Mouse (Mus musculus) layer of hippocampus, adult 2 months (tissue): ENCODE data around the gene Rpp14. TPM values are rescaled to one million over a fixed set of nuclear protein-coding genes. Genes with fewer than 3 reads are reported as not detected.

Experiments used
- DNase-seq, 2 experiments: peaks; one replicate each; pipeline ENCODE4 v3.0.0; 2022; ENCODE audit warnings: low spot score in 2 of 2
- H3K27ac ChIP-seq: fragments of 200-600 bp; 2 replicates; pipeline ENCODE4 v1.8.1; 2022
- H3K4me3 ChIP-seq: fragments of 200-600 bp; 2 replicates; pipeline ENCODE4 v1.8.1; 2022; ENCODE audit warnings: mild to moderate bottlenecking
- CTCF ChIP-seq: fragments of 200-600 bp; conservative IDR thresholded peaks from 2 replicates; pipeline ENCODE4 v1.8.1; 2022; ENCODE audit warnings: antibody characterized with exemption, mild to moderate bottlenecking, moderate library complexity
- total RNA-seq, 2 experiments: library from RNA; stranded (reverse); gene quantifications; 2 replicates each; pipeline ENCODE4 v1.2.3; 2021

Rpp14 gene
- total RNA-seq, 2 experiments from 2014 or later = 30.5 to 31.7 TPM

DNA sequence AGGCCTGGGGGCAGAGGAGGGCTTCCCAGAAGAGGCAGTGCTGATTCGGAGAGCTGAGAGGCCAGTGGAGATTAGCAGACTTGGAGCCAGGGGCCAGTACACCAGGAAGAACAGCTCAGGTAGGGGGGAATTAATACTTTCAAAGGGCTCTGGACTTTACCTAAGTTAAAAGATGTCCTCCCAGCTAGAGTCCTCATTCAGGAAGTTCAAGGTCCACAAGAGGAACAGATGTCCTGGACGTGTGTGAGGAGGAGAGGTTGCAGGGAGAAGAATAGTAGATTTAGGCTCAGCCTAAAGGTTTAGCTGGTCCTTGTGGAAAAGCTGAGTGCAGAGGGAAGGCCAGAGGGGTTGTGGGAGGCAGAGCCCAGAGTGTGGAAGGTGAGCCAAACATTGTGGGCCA lies 54.1 kb downstream of the Rpp14 start:
- DNase-seq = no peak
- no peak for TF ChIP-seq CTCF
- Histone ChIP-seq H3K4me3 (no peak overlapping the region), H3K27ac (peak overlapping the region; percentile 2; the same call in 1 of the 2 replicates)

DNA sequence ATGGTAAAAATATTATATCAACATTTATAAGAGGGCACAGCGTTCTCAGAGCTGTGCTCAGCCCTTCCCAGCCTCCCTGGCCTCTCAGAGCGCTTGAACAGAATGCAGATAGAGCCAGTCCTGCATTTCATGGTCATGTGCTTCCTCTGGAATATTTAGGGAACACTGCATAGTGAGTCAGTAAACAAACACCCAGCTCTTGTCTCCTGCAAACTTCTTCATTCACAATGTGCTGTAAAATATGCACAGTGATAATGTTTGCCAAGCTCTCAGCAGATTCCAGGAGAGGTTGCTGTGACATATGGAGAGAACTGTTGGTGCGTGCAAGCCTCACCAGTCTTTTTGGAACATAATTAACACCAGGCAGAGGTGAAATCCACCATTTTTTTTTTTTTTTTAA lies 55.0 kb downstream of the Rpp14 start:
- no peak for TF ChIP-seq CTCF
- DNase-seq = peak; percentile 52 to 76
- H3K27ac ChIP-seq = peak overlapping the region; percentile 2; the same call in 1 of the 2 replicates
- no peak overlapping the region for H3K4me3 ChIP-seq

DNA sequence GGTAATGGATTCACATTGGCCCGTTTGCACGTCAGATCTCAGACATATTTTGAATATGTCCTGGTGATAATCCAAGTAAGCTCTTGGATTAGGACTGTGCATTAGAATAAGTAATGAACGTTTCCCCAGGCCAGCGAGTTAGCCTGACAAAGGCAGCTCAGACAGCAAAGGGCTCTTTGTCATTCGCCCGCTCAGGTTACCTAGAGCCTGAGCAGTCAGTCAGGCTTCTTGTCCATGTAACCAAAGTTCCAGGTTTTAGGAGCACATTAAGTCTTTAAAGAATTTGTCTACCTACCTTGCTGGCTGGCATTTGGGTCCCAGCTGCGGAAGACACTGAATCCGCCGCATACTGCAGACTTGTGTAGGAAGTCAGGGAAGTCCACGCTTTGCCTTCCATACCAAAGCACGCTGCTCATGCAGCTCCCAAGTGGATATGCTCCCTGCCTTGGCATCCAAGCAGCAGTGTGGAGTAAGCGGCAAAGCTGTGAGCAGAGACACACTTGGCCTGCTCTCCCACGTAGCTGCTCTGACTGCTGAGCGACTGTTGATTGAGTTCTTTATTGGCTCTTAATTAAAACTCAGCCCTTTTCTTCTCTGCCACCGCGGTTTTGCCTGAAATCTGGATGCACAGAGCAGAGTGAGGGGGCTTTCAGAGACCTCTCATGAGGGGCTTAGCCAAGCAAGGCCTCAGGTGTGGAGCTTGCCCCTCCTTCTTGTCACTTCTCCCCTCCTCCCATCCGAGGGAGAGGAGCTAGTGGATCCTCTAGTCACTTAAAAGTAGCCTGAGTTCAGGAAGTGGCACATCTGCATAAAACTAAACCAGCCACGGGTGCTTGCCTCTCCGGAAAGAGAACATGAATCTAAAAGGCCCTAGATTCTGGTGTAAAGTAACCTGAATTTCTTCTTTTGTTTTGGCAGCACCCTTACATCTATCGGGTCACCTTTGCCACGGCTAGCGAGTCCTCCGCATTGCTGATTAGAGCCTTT lies 59.9 kb downstream of the Rpp14 start:
- H3K27ac ChIP-seq = no peak overlapping the region
- TF ChIP-seq CTCF = no peak
- H3K4me3 ChIP-seq = no peak overlapping the region
- DNase-seq = peak in 1 of 2 experiments; percentile 44

DNA sequence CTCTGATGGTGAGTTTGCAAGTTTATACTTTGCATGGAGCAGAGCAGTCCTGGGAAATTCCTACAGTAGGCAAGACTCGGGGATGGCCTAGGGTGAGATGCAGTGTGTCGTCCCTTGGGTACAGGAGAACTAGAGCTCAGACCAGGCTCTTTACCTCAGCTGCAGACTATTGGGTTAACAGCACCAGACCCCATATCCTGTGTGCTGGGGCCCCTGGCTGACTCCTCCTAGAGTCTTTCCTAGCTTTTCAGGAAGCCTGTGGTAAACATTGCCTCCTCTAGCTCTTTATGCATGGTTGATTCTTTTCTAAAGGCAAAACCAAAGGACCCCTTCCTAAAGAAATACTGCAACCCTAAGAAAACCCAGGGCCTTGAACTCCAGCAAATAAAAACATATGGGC lies 61.0 kb downstream of the Rpp14 start:
- DNase-seq = no peak
- no peak overlapping the region for H3K27ac ChIP-seq
- H3K4me3 ChIP-seq = no peak overlapping the region
- TF ChIP-seq CTCF = no peak

Other genes with a start within 250 kb of the Rpp14 start
- gene Gm45521, start 123.1 kb upstream of the Rpp14 start, total RNA-seq = not detected
- gene Dnase1l3, start 85.8 kb upstream of the Rpp14 start, total RNA-seq = not detected
- 10 to 100 TPM; 77.1 to 78.0 TPM for gene Abhd6, start 77.5 kb upstream of the Rpp14 start, total RNA-seq
- 10 to 100 TPM; 28.5 to 28.9 TPM for gene Pxk, start 17.8 kb downstream of the Rpp14 start, total RNA-seq
- 100 to 1,000 TPM; 176 to 185 TPM for gene Pdhb, start 92.7 kb downstream of the Rpp14 start, total RNA-seq
- 10 to 100 TPM; 69.1 to 79.4 TPM for gene Kctd6, start 133.8 kb downstream of the Rpp14 start, total RNA-seq
- gene Acox2, start 179.0 kb downstream of the Rpp14 start, total RNA-seq = not detected
- gene Fam107a, start 237.7 kb downstream of the Rpp14 start, total RNA-seq = 100 to 1,000 TPM; 275 to 282 TPM